Mouse (Mus musculus) macrophage (primary cell): ENCODE results near the gene Cdh26. TPM values are rescaled to one million over a fixed set of nuclear protein-coding genes. Genes with fewer than 3 reads are reported as not detected.
A peak's percentile ranks its signal among the peaks of the same experiment; 100 is the strongest.

Experiments used
- H3K27ac ChIP-seq: fragments of 350-480 bp; formaldehyde crosslinking; 2 replicates; pipeline ENCODE4 v1.9.0; 2021
- H3K36me3 ChIP-seq: fragments of 350-480 bp; formaldehyde crosslinking; 2 replicates; pipeline ENCODE4 v1.9.0; 2021; ENCODE audit errors: inconsistent target
- H3K4me3 ChIP-seq: fragments of 350-480 bp; formaldehyde crosslinking; 2 replicates; pipeline ENCODE4 v1.9.0; 2021; ENCODE audit errors: inconsistent target
- H3K79me2 ChIP-seq: fragments of 350-480 bp; formaldehyde crosslinking; 2 replicates; pipeline ENCODE4 v1.9.0; 2021; ENCODE audit errors: inconsistent target
- WGBS: methylation state at CpG from one replicate; pipeline ENCODE4 v1.1.7; 2026; ENCODE audit warnings: inconsistent platforms; ENCODE audit not compliant: missing documents; 5-methylcytosine and 5-hydroxymethylcytosine counted together
- polyA plus RNA-seq: library from polyadenylated mRNA; stranded (reverse); fragments of 250-400 nt; gene quantifications from 3 replicates; pipeline ENCODE4 v1.2.4, GENCODE M21; 2018; ENCODE audit warnings: inconsistent platforms

Gene Cdh26
- polyA plus RNA-seq, 1 experiment from 2014 or later = not detected

- H3K4me3 ChIP-seq = no peak overlapping the region
- H3K27ac ChIP-seq = no peak overlapping the region
- whole genome bisulfite sequencing = 89% methylated on average over 17 of the region's 17 CpGs
- no peaks in the 10 kb centered on the region for H3K79me2 ChIP-seq
- H3K36me3 ChIP-seq = no peaks in the 10 kb centered on the region
These were observed 41.5 kb downstream of the Cdh26 start for GRCm38 (mm10) chr2:178471546-178472480.

- 93% methylated on average over 10 of the region's 10 CpGs for WGBS
- no peak overlapping the region for H3K27ac ChIP-seq
- no peaks in the 10 kb centered on the region for H3K36me3 ChIP-seq
- no peaks in the 10 kb centered on the region for H3K79me2 ChIP-seq
- H3K4me3 ChIP-seq = no peak overlapping the region
These were observed 43.6 kb downstream of the Cdh26 start for GRCm38 (mm10) chr2:178473916-178474315.

- Histone ChIP-seq H3K79me2 (no peaks in the 10 kb centered on the region), H3K36me3 (no peaks in the 10 kb centered on the region), H3K4me3 (no peak overlapping the region), H3K27ac (no peak overlapping the region)
- WGBS = 72% methylated on average over 2 of the region's 2 CpGs
These were observed 46.9 kb downstream of the Cdh26 start for GRCm38 (mm10) chr2:178477228-178477627.

GRCm38 (mm10) chr2:178479011-178479410, 48.7 kb downstream of the Cdh26 start:
- Histone ChIP-seq H3K36me3 (no peaks in the 10 kb centered on the region), H3K4me3 (no peak overlapping the region), H3K27ac (no peak overlapping the region), H3K79me2 (no peaks in the 10 kb centered on the region)
- WGBS = 96% methylated on average over 2 of the region's 2 CpGs

DNA sequence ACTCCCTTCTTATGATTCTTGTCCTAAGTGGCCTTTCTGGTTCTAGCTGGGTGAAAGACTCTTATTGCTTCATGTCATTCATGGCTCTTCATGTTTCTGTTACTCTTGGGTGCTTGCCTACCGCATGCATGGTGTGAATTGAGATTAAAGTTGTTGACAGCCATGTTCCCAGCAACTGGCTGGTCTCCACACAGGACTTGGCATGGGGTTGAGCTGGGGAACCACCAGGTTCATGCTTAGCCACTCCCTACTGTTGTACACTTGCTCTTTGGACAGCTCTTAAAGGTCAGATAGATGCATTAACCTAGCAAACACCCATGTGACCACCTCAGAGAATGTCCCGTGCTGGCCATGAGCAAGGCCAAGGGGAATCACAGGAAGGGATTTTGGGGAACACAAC, 50.6 kb downstream of the Cdh26 start:
- Histone ChIP-seq H3K36me3 (no peaks in the 10 kb centered on the region), H3K4me3 (no peak overlapping the region), H3K79me2 (no peaks in the 10 kb centered on the region), H3K27ac (no peak overlapping the region)
- WGBS = 88% methylated on average over 2 of the region's 2 CpGs

DNA sequence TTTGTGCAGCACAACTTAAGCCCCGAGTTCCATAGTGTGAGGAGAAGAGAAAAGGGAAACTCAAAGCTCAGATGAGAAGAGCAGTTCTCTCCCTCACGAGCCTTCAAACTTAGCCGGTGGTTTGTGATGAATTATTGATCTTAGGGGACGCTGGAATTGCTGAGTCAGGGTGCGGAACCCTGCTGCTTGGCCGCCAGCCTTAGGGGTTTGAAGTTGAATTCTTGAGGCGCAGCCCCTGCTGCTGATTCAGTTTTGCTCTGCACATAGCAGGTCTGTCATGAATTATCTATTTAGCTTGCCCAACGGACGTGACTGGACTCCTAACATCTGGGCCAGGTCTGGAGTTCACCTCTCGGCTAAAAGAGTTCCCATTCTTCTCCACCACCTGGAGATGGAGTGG, 53.1 kb downstream of the Cdh26 start:
- H3K27ac ChIP-seq = no peak overlapping the region
- 59% methylated on average over 9 of the region's 10 CpGs for WGBS
- no peak overlapping the region for H3K4me3 ChIP-seq
- H3K36me3 ChIP-seq = no peaks in the 10 kb centered on the region
- H3K79me2 ChIP-seq = no peaks in the 10 kb centered on the region

GRCm38 (mm10) chr2:178488276-178488675, 57.9 kb downstream of the Cdh26 start:
- WGBS = 89% methylated on average over 4 of the region's 4 CpGs
- Histone ChIP-seq H3K27ac (no peak overlapping the region), H3K36me3 (no peaks in the 10 kb centered on the region), H3K4me3 (no peak overlapping the region), H3K79me2 (no peaks in the 10 kb centered on the region)

GRCm38 (mm10) chr2:178490245-178490920, 60.1 kb downstream of the Cdh26 start:
- Histone ChIP-seq H3K27ac (no peak overlapping the region), H3K36me3 (no peaks in the 10 kb centered on the region), H3K79me2 (no peaks in the 10 kb centered on the region), H3K4me3 (no peak overlapping the region)
- 86% methylated on average over 9 of the region's 9 CpGs for WGBS

DNA sequence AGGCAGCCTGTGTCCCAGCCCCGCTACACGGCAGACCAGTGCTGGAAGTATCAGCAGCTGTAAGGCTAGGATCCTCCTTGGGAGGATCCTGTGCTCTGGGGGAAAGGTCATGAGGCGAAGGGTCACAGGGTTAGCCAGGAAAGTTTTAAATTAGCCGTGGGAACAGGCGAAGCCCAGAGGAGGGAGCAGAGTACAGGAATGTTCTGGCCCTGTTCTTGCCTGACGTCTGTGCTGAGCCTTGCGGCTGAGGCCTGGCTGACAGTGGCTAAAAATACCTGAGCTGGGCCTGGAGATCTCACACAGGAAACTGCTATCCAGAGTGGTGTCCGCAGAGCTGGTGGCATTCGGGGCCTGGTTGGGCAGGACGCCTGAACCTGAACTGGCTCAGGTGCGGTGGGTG, 63.7 kb downstream of the Cdh26 start:
- H3K4me3 ChIP-seq = no peak overlapping the region
- no peaks in the 10 kb centered on the region for H3K36me3 ChIP-seq
- 94% methylated on average over 11 of the region's 11 CpGs for WGBS
- no peaks in the 10 kb centered on the region for H3K79me2 ChIP-seq
- H3K27ac ChIP-seq = no peak overlapping the region

GRCm38 (mm10) chr2:178495816-178496215, 65.5 kb downstream of the Cdh26 start:
- 100% methylated on average over 2 of the region's 2 CpGs for WGBS
- Histone ChIP-seq H3K79me2 (no peaks in the 10 kb centered on the region), H3K27ac (no peak overlapping the region), H3K4me3 (no peak overlapping the region), H3K36me3 (no peaks in the 10 kb centered on the region)

- Histone ChIP-seq H3K4me3 (no peak overlapping the region), H3K27ac (peak overlapping the region; percentile 65), H3K36me3 (no peaks in the 10 kb centered on the region), H3K79me2 (no peaks in the 10 kb centered on the region)
- WGBS = 0% methylated on average over 1 of the region's 1 CpGs
These were observed 67.6 kb downstream of the Cdh26 start for GRCm38 (mm10) chr2:178497900-178498299.

DNA sequence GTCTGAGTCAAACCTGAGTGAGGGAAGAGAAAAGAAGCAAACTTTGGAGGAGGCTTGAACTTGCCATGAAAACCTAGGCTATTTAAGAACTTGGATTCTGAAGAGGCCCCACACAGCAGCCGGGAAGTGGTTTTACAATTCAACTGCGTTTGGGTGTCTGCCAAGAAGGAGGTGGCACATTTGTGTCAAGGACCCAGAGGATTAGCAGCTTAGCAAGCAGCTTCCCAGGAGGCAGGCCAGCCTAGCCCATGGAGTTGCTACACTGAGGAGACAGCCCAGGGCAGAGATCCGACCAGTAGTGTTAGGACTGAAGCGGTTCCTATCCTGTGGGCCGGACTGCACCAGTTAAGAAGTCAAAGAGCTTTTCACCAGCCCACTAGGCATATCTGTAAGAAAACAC, 68.1 kb downstream of the Cdh26 start:
- Histone ChIP-seq H3K79me2 (no peaks in the 10 kb centered on the region), H3K4me3 (no peak overlapping the region), H3K27ac (peak overlapping the region; percentile 65), H3K36me3 (no peaks in the 10 kb centered on the region)
- WGBS = 11% methylated on average over 5 of the region's 5 CpGs

- whole genome bisulfite sequencing = 94% methylated on average over 10 of the region's 10 CpGs
- Histone ChIP-seq H3K79me2 (no peaks in the 10 kb centered on the region), H3K4me3 (no peak overlapping the region), H3K36me3 (no peaks in the 10 kb centered on the region), H3K27ac (no peak overlapping the region)
These were observed 72.1 kb downstream of the Cdh26 start for GRCm38 (mm10) chr2:178502469-178502868.

DNA sequence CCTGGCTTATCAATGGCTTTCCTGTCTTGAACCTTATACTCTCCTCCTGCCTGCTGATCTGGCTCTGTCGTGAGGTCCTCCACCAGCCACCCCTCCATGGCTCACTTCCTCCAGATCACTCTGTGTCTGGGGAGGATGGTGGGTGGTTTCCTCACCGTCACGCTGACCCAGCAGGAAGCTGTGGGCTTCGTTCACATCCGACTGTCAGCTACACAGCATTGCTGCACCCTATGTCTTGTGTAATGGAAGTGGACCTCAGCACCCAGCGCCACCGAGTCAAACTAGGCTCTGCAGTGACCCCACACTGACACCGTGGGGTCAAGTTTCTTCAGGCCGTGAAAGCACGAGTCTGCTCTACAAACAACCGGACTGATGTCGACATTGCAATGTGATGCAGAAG, 75.7 kb downstream of the Cdh26 start:
- Histone ChIP-seq H3K36me3 (no peaks in the 10 kb centered on the region), H3K79me2 (no peaks in the 10 kb centered on the region), H3K4me3 (no peak overlapping the region), H3K27ac (peak overlapping the region; percentile 64)
- WGBS = under 1% methylated on average over 12 of the region's 12 CpGs

DNA sequence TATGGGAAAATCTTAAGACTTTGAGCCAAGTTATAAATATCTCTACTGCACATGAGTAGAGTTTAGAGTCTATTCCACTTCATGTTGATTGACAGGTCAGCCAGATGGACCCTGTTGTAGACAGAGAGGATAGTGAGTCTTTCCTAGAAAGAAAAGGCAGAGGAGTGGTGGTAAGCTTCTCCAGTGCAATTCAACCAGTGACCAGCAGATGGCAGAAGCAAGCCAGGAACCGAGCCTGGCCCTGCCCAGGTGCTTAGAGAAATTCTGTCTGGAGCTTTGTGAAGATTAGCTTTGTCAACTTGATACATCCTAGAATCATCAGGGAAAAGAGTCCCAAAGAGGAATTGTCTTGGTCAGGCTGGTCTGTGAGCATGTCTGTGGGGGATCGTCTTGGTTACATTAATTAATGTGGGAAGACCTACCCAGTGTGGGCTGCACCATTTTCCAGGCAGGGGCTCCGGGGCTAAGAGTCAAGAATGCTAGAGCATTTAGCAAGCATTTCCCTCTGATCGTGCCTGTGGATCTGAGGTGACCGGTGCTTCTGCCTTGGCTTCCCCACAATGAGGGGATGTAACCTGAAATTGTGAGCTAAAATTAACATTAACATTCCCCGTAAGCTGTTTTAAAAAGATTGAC, 77.2 kb downstream of the Cdh26 start:
- no peak overlapping the region for H3K4me3 ChIP-seq
- H3K27ac ChIP-seq = no peak overlapping the region
- 57% methylated on average over 6 of the region's 6 CpGs for WGBS
- H3K36me3 ChIP-seq = no peaks in the 10 kb centered on the region
- H3K79me2 ChIP-seq = no peaks in the 10 kb centered on the region
